Mouse (Mus musculus): ENCODE measurements around the gene Plekha5.
"Not testable (repeated sequence)": the region's sequence is repeated elsewhere in the genome, so short reads cannot be mapped to it uniquely, and the experiment has no call there.

DNA sequence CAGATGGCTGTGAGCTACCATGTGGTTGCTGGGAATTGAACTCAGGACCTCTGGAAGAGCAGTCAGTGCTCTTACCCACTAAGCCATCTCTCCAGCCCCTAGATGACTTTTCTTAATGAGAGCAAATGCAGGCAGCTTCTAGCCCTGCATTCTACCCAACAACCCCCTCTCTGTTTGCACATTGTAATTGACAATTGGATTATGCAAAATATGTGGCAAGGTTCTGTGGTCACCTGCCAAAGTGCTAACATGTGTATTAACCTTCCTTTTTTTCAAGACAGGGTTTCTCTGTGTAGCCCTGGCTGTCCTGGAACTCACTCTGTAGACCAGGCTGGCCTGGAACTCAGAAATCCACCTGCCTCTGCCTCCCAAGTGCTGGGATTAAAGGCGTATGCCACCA, 109.0 kb downstream of the Plekha5 start:
- TF ChIP-seq CTCF (IDR thresholded peaks at IDR 0.05; ENCODE audit: low read depth, low read length); POLR2A (IDR thresholded peaks at IDR 0.05; ENCODE audit: borderline replicate concordance, low read depth, low read length): not testable (repeated sequence)

Measured in bone marrow macrophage, adult 2 months (primary cell).